Mouse (Mus musculus): ENCODE measurements around the gene Wsb2.
"Not testable (repeated sequence)": the region's sequence is repeated elsewhere in the genome, so short reads cannot be mapped to it uniquely, and the experiment has no call there.

Gene Wsb2

DNA sequence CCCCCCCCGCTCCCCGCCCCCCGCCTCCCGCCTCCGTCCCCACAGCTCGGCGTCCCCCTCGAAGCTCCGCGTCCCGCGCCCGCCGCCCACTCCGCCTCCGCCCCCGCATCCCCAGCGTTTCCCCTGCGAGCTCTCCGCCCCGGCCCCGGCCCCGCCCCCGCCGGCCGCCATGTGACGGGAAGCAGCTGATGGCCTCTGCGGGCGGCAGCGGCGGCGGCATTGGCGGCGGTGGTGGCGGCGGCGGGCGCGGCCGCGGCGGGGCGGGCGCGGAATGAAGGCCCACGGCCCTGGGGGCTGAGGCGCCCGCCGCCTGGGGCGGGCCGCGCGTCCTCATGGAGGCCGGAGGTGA, at the start of gene Wsb2:
TSS of gene Wsb2 (plus strand) at position 176 of the 349 bp plus-strand sequence.
- DNase-seq (ENCODE audit: low read depth, low spot score) = peak; percentile 84

DNA sequence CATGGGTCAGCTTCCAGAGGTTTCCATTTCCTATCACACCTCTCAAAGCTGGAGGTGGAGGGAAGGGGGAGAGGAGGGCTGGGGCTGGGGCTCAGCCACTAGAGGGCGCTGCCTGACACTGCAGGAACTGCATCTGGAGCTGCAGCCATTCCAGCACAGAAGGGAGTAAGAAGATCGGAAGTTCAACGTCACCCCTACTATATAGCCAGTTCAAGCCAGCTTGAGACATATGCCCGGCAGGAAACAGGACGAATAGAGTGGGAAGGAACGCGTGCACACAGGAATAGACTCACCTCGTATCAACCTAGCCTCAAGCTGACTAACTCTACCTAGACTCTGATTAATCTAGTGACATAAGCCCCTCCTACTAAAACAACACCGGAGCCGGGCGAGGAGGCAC, 49.4 kb upstream of the Wsb2 start:
- peak; percentile 85 for DNase-seq (ENCODE audit: low read depth, low spot score)

DNA sequence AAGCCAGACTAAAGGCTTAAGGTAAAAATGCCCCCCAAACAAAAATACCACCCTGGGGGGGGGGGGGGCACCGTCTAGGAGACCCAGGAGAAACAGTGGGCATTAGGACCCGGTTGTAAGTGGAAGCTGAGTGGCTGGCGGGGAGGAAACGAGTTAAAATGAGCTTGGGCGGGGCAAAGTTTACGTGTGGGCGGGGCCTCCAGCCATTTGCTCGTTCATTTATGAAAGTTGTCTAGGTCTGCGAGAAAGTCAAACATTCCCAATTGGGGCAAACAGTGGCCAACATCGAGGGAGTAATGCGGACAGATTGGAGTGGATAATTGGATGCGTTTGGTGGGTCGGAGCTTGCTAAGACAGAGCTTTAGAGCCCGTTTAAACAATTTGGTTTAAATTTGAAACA, 43.7 kb upstream of the Wsb2 start:
- DNase-seq (ENCODE audit: low read depth, low spot score) = peak; percentile 57

DNA sequence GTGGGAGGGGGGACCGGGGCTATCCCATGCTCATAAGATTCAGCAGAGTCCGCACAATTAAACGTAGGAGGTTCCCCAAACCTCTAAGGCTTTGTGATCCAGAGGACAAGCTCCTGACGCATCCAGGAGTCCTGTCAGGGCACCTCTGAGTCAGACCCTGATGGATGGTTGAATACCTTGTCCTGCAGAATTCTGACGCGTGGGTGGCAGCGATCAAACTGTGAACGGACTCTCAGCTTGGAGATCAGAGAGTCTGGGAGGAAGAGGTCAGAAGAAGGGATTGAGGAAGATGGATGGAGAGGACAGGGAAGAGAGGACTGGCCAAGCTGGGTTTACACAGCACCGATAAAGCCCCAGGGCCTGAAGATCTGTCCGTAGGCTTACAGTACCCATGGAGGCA, 43.2 kb upstream of the Wsb2 start:
- DNase-seq (ENCODE audit: low read depth, low spot score) = no peak

DNA sequence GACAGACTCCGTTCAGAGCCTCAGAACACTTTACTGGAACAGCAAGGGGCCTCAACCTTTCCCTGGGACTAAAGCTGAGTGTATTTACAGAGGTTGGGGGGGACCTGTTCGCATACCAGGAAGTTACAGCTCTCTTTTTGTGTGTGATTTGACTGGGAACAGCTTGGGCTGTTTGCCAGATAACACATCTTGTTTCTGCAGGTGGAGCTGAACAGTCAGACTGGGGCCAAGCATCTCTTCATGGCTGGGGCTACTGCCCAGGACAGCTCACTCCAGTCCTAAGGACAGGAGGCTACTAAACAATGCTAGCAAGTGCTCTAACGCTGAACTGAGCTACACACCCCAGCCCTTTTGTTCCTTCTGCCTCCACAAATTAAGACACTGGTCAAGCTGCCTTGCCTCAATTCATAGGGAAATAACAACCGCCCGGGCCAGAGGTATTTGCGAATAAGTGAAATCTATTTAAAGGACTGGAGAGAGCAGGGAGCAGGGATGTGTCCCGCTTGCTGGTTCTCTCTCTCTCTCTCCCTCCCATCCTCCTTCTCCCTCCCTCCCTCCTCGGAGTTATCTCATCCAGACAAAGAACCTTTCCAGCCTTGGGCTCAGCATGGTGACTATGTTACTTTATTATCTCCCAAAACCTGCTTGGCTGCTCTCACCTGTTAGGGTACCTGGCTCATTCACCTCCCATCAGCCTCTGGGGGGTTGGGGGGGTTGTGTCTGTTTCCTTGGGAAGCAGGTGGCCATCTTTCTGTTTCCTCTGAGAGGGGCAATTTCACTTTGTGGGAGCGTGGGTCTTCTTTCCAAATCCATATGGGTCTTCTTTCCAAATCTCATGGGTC, 42.3 kb upstream of the Wsb2 start:
- DNase-seq (ENCODE audit: low read depth, low spot score) = no peak

DNA sequence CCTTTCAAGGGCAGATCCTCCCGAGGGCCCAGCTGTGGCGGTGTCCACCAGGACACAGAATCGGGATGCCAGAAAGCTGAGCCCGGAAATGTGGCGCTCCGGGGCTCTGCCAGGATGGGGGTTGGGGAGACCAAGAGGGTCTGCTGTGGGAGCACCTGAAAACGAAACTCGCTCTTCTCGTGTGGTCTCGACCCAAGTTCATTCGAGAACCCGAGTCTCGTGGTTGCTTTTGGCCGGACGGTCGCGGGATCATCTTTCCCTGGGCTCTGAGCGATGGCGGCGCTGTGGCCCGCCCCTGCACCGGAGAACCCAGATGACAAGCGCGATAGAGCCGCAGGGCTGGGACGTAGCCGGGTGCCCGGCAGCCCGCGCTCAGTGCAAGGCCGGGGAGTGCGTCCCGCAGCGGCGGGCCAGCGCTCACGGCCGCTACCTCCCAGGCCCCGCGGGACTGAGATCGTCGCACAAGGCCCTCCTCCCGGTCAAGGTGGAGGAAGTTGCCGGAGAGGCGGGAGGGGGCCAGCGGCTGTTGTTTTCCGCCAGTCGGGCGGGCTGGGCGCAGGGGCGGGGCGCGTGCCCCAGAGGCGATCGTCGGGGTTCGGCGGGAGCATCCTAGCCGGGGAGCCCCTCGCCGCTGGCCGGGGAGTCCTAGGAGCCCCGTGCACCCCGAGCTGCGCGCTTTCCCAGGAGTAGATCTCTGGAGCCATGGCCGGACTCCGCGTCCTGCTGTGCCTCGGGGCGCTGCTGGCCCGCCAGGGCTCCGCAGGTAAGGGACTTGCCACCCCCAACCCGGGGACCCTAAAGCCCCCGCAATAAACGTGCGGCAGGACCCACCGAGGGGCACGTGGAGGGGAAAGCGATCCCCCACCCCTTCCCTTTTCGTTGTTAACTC, 38.1 kb upstream of the Wsb2 start, which contains the start of gene Vsig10:
TSS of gene Vsig10 (plus strand) at position 343 of the 889 bp plus-strand sequence.
- peak; percentile 53 for DNase-seq (ENCODE audit: low read depth, low spot score)

DNA sequence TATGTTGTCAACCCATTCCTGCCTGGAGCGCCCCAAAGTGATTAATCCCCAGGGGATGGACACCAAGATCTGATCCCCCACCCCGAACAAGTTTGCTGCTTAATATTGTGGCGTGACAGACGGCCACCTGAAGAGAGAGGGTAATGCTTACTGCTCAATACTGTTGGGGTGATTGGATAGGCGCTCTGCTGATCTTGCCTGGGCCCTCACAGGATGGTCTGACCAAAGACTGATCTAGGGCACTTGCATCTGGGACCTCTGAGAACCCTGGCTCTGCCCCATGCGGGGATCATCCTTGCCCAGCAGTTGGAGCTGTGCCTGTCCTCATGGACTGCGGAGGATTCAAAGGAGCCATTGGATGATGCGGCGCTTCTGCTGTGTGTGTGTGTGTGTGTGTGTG, 33.4 kb upstream of the Wsb2 start:
- DNase-seq (ENCODE audit: low read depth, low spot score) = no peak

DNA sequence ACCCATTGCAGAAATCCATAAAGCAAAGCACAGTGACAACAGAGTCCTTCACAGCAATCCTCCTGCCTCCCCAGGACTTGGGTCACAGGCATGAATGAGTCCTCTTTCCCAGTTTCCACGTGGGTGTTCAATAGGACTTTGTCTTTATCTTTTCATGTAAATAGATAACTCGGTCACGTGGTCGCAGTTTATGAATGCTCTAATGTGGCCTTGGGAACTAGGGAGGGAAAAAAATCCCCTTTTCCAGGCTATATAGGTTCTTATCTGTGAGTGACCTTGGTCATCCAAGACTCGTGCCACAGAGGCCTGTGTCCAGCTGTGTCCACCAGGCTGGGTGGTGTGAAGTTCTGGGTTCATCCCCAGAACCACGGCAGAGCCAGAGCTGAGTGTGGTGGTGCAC, 30.7 kb upstream of the Wsb2 start:
- no peak for DNase-seq (ENCODE audit: low read depth, low spot score)

DNA sequence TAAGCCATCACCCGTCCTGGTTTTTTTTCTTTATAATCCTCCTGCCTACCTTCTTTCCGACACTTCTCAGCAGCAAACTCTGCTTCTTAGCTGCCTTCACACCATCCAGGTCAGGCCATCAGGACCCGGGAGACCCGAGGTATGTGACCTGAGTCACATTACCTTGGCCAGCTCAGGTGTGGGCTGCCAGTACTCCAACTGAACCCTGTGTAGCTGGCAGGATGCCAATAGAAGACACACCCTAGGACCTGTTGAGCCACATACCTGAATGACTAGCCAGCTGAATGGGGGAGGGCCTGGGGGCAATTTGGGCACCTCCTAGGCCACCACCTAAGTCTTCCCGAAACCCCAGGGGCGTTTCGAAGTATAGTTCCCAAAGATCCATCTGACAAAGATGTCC, 26.6 kb upstream of the Wsb2 start:
- DNase-seq (ENCODE audit: low read depth, low spot score) = no peak

DNA sequence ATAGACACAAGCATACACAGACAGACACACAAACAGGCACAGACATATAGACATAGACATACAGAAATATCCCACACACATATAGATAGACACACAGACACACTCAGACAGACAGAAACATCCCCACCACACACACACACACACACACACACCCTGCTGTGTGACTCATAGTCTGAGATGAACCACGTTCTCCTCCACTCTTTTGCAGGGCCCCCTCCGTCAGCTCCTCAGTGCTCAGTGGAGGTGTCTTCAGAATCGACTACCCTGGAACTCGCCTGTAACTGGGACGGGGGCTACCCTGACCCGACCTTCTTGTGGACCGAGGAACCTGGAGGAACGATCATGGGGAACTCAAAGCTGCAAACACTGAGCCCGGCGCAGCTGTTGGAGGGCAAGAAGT, 19.1 kb upstream of the Wsb2 start:
- DNase-seq (ENCODE audit: low read depth, low spot score) = no peak

DNA sequence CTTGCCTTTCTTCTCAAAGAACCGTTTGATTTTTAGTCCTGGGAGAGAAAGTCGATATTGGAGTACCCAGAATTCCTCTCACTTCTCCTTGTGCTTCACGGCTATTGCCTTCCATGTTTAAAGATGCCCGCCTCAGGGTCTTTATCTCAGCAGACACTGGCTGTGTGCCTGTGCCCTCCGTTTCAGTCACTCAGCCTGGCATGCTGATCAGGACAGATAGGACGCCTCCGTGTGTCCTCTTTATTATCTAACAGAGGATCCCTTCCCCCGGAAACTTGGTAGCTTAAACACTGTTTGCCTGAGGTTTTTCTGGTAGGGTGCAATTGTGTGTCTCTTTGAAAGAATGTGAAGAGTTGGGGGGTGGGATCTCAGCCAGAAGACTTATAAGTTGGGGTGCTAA, 18.6 kb upstream of the Wsb2 start:
- DNase-seq (ENCODE audit: low read depth, low spot score) = no peak

DNA sequence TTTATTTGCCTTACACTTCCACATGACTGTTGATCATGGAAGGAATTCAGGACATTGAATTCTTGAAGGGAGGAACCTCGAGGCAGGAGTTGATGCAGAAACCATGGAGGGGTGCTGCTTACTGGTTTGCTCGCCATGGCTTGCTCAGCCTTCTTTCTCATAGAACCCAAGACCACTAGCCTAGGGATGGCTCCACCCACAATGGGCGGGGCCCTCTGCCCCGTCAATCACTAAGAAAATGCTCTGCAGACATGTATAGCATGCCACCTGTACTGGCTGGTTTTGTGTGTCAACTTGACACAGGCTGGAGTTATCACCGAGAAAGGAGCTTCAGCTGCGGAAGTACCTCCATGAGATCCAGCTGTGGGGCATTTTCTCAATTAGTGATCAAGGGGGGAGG, 17.0 kb upstream of the Wsb2 start:
- no peak for DNase-seq (ENCODE audit: low read depth, low spot score)

DNA sequence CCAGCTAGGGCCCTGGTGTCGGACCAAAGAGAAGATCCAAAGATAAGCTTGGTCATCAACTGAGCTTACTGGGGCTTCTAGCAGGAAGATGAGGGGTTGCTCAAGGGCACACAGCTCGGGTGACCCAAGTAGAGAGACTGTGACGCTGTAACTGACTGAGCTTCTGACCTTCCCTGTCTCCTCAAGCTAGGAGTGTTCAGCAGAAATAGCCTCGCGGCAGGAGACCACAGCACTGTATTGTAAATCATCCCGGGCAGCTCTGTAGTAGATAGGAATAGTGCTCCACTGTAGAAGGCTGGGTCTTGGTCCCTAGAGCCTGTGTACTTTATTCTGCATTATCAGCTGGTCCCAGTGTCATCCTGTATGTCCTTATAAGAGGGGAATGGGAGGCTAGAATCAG, 15.2 kb upstream of the Wsb2 start:
- no peak for DNase-seq (ENCODE audit: low read depth, low spot score)

DNA sequence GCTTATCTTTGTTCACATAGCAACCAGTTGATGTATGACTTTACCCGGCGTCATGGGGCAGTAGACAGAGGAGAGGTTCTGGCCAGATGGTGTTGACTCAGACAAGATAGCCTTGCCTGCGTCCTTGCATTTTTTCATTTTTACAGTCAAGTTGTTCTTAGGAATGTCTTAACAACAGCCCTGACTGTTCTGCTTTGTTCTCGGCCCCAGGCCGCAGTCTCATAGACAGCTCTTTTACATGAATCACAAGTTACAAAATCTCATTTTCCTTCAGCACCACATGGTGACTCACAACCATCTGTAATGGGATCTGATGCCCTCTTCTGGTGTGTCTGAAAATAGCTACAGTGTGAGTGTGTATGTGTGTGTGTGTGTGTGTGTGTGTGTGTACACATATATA, 12.6 kb upstream of the Wsb2 start:
- DNase-seq (ENCODE audit: low read depth, low spot score) = not testable (repeated sequence)

DNA sequence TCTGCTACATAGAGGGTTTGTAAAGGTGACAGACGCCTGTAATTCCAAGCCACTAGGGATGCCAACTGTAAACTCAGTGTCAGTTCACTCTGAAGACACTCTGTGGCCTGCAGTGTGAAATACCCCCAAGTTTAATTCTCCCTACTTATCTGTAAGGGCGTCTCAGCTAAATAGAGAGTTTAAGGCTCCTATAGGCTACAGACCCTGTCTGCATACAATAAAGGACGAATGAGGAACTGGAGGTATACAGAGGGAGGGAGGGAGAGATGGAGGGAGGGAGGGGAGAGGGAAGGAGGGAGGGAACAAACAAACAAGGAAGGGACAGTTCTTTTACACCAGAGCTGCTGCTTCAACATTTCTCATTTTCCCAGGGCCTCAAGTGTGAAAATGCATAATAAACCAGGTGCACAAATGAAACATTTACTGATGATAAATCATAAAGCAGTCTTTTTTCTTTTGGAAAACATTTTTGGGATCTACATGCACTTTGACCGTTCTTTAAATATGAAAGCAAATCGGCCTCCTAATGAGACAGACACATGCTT, 11.6 kb upstream of the Wsb2 start:
- no peak for DNase-seq (ENCODE audit: low read depth, low spot score)

DNA sequence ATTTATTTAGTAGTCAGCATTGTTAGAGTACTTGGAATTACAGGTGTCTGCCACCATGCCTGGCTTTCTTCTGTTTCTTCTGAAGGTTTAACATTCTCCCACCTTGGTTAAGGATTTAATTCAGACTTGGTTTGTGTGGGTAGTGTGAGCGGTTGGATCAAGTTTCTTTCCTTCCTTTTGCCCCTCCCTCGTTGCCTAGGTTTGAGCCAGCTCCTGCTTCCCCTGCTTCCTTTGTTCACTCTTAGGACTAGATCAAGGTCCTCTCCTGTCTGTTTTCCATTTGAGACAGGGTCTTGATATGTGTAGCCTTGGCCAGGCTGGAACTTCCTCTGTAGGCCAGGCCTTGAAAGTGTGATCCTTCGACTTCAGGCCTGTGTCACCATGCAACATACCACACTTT, 10.8 kb upstream of the Wsb2 start:
- no peak for DNase-seq (ENCODE audit: low read depth, low spot score)

DNA sequence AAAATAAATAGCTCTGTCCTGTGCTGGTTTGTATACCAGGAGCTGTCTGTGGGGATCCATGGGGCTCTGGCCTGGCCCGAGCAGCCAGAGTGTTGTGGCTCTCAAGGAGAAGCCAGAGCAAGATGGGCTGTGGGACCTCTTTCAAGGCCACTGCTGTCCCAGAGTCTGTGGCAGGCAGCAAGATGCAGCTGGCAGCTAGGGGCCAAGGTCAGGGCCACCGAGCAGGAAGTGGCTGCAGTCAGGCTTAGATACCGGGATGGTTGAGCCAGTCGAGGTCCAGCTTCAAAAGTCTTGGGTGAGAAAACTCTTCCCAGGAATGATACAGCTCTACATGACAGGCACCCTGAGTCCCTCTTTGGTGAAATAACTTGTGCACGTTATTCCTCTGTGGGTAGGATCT, 10.1 kb upstream of the Wsb2 start:
- DNase-seq (ENCODE audit: low read depth, low spot score) = no peak

DNA sequence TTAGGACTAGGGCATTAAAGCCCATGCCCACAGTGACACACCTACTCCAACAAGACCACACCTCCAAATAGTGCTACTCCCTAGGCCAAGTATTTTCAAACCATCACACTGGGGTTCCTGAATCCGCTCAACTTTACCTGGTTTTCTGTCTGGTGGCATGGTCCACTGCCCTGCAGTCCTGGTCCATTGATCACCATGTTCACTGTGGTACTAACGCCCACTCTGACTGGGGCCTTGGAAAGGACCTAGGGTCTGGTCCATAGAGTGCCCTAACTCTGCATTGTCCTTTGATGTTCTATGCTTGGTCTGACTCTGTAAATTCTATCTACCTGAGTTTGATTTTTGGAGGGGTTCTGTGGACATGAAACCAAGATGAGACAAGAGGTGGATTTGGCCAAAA, 9.3 kb upstream of the Wsb2 start:
- DNase-seq (ENCODE audit: low read depth, low spot score) = no peak

DNA sequence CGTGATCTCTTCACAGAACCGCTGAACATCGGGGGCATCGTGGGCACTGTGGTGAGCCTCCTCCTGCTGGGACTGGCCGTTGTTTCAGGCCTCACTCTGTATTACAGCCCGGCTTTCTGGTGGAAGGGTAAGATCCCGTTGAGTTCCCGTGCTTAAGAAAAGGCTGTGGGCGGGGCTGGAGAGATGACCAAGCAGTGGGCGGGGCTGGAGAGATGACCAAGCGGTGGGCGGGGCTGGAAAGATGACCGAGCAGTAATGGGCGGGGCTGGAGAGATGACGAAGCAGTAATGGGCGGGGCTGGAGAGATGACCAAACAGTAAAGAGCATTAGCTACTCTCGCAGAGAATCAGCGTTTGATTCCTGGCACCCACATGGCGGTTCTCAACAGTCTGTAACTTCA, 8.8 kb upstream of the Wsb2 start:
- no peak for DNase-seq (ENCODE audit: low read depth, low spot score)

DNA sequence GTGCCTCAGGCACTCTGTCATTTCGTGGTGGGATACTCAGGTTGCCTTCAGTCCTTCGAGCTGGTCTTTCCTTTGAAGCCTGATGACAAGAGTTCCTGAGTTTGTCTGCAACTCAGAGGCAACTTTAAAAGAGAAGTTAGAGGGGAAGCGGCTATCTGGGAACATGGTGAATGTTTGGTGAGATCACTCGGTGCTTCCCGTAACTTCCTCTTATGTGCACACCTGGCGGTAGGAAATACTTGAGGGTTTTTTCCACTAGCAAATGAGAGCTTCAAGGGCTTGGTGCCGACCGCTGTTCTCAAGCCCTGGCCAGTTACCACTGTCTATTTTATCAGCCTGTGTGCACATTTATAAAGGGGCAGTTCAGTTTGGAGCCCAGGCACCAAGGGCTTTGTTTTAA, 3.0 kb upstream of the Wsb2 start:
- DNase-seq (ENCODE audit: low read depth, low spot score) = no peak

DNA sequence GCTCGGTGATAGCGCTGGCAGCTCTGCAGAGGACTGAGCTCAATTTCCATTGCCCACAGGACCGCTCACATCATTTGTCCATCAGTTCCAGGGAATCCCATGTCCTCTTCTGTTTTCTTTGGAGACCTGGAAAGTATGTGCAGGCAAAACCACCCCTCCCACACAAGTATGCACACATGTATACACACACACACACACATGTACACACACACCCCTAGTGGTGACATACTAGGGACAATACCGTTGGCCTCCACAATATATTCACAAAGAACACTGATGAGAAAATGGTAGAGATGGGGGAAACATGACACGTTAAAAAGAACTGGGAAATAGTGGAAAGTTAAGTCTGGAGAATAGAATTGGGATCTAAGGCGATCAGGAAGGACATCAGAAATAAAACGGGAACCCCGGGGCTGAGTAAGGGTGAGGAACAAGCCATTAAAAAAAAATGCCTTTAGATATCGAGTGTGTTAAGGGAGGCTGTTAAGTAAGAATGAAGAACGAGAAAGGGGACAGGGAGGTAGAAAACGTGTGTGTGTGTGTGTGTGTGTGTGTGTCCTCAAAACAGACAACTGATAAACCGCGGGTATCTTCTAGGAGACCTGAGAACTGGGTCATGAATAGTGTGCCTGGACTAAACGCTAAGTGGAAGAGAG, 1.3 kb upstream of the Wsb2 start:
- peak; percentile 50 for DNase-seq (ENCODE audit: low read depth, low spot score)
